Mouse (Mus musculus): ENCODE data around the gene Tex35.

DNA sequence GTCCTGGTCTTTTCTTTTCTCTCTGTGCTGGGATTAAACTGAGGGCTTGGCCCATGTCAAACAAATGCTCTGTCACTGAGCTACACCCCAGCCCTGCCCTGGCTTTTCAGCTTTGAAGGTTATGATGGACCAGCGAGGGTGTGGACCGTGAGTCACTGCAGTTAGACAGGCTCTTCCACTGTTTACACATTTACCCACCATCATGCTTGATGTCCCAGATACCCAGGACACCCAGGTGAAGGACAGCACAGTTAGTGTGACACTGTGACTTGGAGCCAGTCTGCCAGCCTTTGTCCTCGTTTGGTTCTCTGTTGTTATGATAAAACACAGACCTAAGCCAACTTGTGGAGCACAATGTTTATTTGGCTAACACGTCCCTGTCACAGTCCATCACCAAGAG, 34.9 kb downstream of the Tex35 start:
- TF ChIP-seq CTCF (IDR thresholded peaks at IDR 0.05; ENCODE audit: borderline replicate concordance, control insufficient read depth, extremely low read depth, insufficient read depth, low read length, poor library complexity), result no peak
- no peak for TF ChIP-seq POLR2A (IDR thresholded peaks at IDR 0.05; ENCODE audit: control insufficient read depth, extremely low read depth, insufficient read depth, low read length, poor library complexity)

Data from thymus, adult 2 months (tissue).